Mouse (Mus musculus): ENCODE data around the gene Nudt4. TPM values are rescaled to one million over a fixed set of nuclear protein-coding genes. Genes with fewer than 3 reads are reported as not detected.

Gene Nudt4
- 100 to 1,000 TPM; 179 to 274 TPM for total RNA-seq (2021)
- long read RNA-seq, experiment 1, transcript Nudt4-201 (5 exons, 3,210 nt), result major isoform, 59 of 159 reads
- long read RNA-seq, experiment 1, partial matches to known transcripts, result 5 of 159 reads
- long read RNA-seq, experiment 1, other reads (novel, unspliced or antisense), result 95 of 159 reads
- long read RNA-seq, experiment 2, transcript Nudt4-201 (5 exons, 3,210 nt), result major isoform, 122 of 231 reads
- long read RNA-seq, experiment 2, partial matches to known transcripts, result 5 of 231 reads
- long read RNA-seq, experiment 2, other reads (novel, unspliced or antisense), result 104 of 231 reads

- DNase-seq, result peak; percentile 88
Observed at GRCm38 (mm10) chr10:95563851-95564845, at the start of gene Nudt4. Nudt4 (minus strand) TSS chr10:95564146.

- no peak for DNase-seq
Observed at GRCm38 (mm10) chr10:95611331-95611721, 47.4 kb upstream of the Nudt4 start.

- peak; percentile 13 for DNase-seq
Observed at GRCm38 (mm10) chr10:95610666-95611330, 46.9 kb upstream of the Nudt4 start.

GRCm38 (mm10) chr10:95604979-95605613, 41.1 kb upstream of the Nudt4 start:
- DNase-seq, result no peak

- no peak for DNase-seq
Observed at GRCm38 (mm10) chr10:95600527-95600926, 36.6 kb upstream of the Nudt4 start.

GRCm38 (mm10) chr10:95599740-95600139, 35.8 kb upstream of the Nudt4 start:
- no peak for DNase-seq

GRCm38 (mm10) chr10:95598056-95598587, 34.2 kb upstream of the Nudt4 start:
- DNase-seq, result no peak

- DNase-seq, result no peak
Observed at GRCm38 (mm10) chr10:95595852-95596639, 32.1 kb upstream of the Nudt4 start.

GRCm38 (mm10) chr10:95594414-95594813, 30.5 kb upstream of the Nudt4 start:
- no peak for DNase-seq

- no peak for DNase-seq
Observed at GRCm38 (mm10) chr10:95591257-95591656, 27.3 kb upstream of the Nudt4 start.

GRCm38 (mm10) chr10:95590196-95590595, 26.2 kb upstream of the Nudt4 start:
- DNase-seq, result no peak

GRCm38 (mm10) chr10:95589196-95589595, 25.2 kb upstream of the Nudt4 start:
- DNase-seq, result no peak

GRCm38 (mm10) chr10:95587509-95588220, 23.7 kb upstream of the Nudt4 start:
- DNase-seq, result no peak

GRCm38 (mm10) chr10:95585554-95585953, 21.6 kb upstream of the Nudt4 start:
- no peak for DNase-seq

GRCm38 (mm10) chr10:95577567-95577950, 13.6 kb upstream of the Nudt4 start:
- no peak for DNase-seq

GRCm38 (mm10) chr10:95576876-95577566, 13.1 kb upstream of the Nudt4 start:
- no peak for DNase-seq

- no peak for DNase-seq
Observed at GRCm38 (mm10) chr10:95575839-95576380, 12.0 kb upstream of the Nudt4 start.

GRCm38 (mm10) chr10:95574994-95575393, 11.0 kb upstream of the Nudt4 start:
- DNase-seq, result no peak

- DNase-seq, result no peak
Observed at GRCm38 (mm10) chr10:95569441-95569840, 5.5 kb upstream of the Nudt4 start.
